In genomic region chr10:128636561-128636960, GRCm38 (mm10) we compare ENCODE assay signal across 8 mouse cellular contexts. TPM values are rescaled to one million over a fixed set of nuclear protein-coding genes. Genes with fewer than 3 reads are reported as not detected.
DNase-seq lines count a peak whose midpoint lies in the region; ATAC-seq lines count a peak whose summit lies in the region.
"Had no signal": no experiment of that assay in that cellular context is flagged by ENCODE, and none has a peak within 500 bp of the region (broad histone marks: within the 10 kb centered on the region; RNA-seq: fewer than 3 reads in every experiment).

No protein-coding gene starts in this region.

- WGBS in kidney, embryonic 15.5 days, result 55% methylated on average over 6 of the region's 6 CpGs

- no peaks in the 10 kb centered on the region for H3K9me3 ChIP-seq in kidney, embryonic 15.5 days (replicated peaks)
- H3K9me3 ChIP-seq: stomach, embryonic 15.5 days had no signal

- ATAC-seq in kidney, embryonic 15.5 days (replicated peaks; ENCODE audit: low FRiP score), result 0 out of 2 replicates have a peak, but pooled peaks have one; percentile 3

- H3K4me2 ChIP-seq in kidney, embryonic 15.5 days, result peak overlapping the region; percentile 14; the same call in 1 of the 2 replicates
- H3K4me2 ChIP-seq: stomach, embryonic 15.5 days had no signal

- DNase-seq in kidney, adult 11 months, result no peak
- peak; percentile 65 for DNase-seq in T-cell, adult 2 months (ENCODE audit: low spot score)
- DNase-seq in induced T-regulatory cell, adult 2 months (ENCODE audit: low read depth), result peak; percentile 80
- DNase-seq in thymus, adult 18-20 months, result peak; percentile 25 to 56
- DNase-seq in lung, postnatal 4 days, result no peak
- DNase-seq in layer of hippocampus, adult 9-10 months (ENCODE audit: low spot score), result no peak

- peaks cover 16% of the 10 kb centered on the region for H3K36me3 ChIP-seq in kidney, embryonic 15.5 days

- 0 out of 2 replicates have a peak overlapping the region, but pooled peaks have one; percentile 18 for H3K9ac ChIP-seq in kidney, embryonic 15.5 days
- H3K9ac ChIP-seq: stomach, embryonic 15.5 days had no signal

- no peak overlapping the region for H3K27ac ChIP-seq in kidney, embryonic 15.5 days
- H3K27ac ChIP-seq: stomach, embryonic 15.5 days had no signal

- 0 out of 2 replicates have a peak, but pooled peaks cover 4% of the 10 kb centered on the region for H3K4me1 ChIP-seq in kidney, embryonic 15.5 days
- H3K4me1 ChIP-seq: stomach, embryonic 15.5 days had no signal

- no peak overlapping the region for H3K4me3 ChIP-seq in kidney, embryonic 15.5 days (replicated peaks)
- H3K4me3 ChIP-seq: stomach, embryonic 15.5 days had no signal

- no peaks in the 10 kb centered on the region for H3K27me3 ChIP-seq in kidney, embryonic 15.5 days
- H3K27me3 ChIP-seq: stomach, embryonic 15.5 days had no signal

RNA-seq across cellular contexts. Expression of gene Ikzf4, which starts 9.2 kb away (rescaled TPM):
- polyA plus RNA-seq in kidney, embryonic 15.5 days (2015; fragmentation: Nextera tagmentation; extraction: Ambion mirVana), result 1.9 and 2.2 TPM in 2 replicates

RNA-seq across cellular contexts. Expression of gene Rps26, which starts 10.0 kb away (rescaled TPM):
- polyA plus RNA-seq in kidney, embryonic 15.5 days (2015; fragmentation: Nextera tagmentation; extraction: Ambion mirVana), result 752 and 867 TPM in 2 replicates

RNA-seq across cellular contexts. Expression of gene Suox, which starts 37.3 kb away (rescaled TPM):
- polyA plus RNA-seq in kidney, embryonic 15.5 days (2015; fragmentation: Nextera tagmentation; extraction: Ambion mirVana), result 11.7 and 13.2 TPM in 2 replicates

RNA-seq across cellular contexts. Expression of gene Erbb3, which starts 47.1 kb away (rescaled TPM):
- polyA plus RNA-seq in kidney, embryonic 15.5 days (2015; fragmentation: Nextera tagmentation; extraction: Ambion mirVana), result 9.7 and 10.7 TPM in 2 replicates

RNA-seq across cellular contexts. Expression of gene Rab5b, which starts 59.5 kb away (rescaled TPM):
- 71.4 and 72.3 TPM in 2 replicates for polyA plus RNA-seq in kidney, embryonic 15.5 days (2015; fragmentation: Nextera tagmentation; extraction: Ambion mirVana)

Comparison
In these comparisons a context has a peak if more than half of its experiments do, and no peak if none do; other contexts are left out.
1. DNase-seq: peak in T-cell, adult 2 months (single experiment), induced T-regulatory cell, adult 2 months (single experiment) and thymus, adult 18-20 months (2 of 2); none in kidney, adult 11 months (single experiment), lung, postnatal 4 days (0 of 2) and layer of hippocampus, adult 9-10 months (single experiment).